ENCODE assay signal across 8 mouse cellular contexts in the genomic region with DNA sequence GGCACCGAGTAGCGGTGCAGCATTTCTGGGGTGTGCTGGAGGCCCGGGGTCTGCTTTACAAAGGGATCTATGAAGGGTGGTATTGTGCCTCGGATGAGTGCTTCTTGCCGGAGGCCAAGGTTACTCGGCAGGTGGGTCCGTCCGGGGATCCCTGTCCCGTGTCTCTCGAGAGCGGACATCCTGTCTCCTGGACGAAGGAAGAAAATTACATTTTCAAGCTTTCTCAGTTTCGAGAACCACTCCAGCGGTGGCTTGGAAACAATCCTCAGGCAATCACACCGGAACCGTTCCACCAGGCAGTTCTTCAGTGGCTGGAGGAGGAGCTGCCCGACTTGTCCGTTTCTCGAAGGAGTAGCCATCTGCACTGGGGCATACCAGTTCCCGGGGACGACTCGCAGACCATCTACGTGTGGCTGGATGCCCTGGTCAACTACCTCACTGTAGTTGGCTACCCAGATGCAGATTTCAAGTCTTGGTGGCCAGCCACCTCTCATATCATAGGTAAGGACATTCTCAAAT. TPM values are rescaled to one million over a fixed set of nuclear protein-coding genes. Genes with fewer than 3 reads are reported as not detected.
A peak's percentile ranks its signal among the peaks of the same experiment; 100 is the strongest.
DNase-seq lines count a peak whose midpoint lies in the region; ATAC-seq and TF ChIP-seq lines count a peak whose summit lies in the region.

No protein-coding gene starts in this region.

- H3K4me2 ChIP-seq in embryonic facial prominence, embryonic 12.5 days (replicated peaks), result peak overlapping the region; percentile 79
- H3K4me2 ChIP-seq in hindbrain, embryonic 12.5 days (replicated peaks), result peak overlapping the region; percentile 89
- H3K4me2 ChIP-seq in neural tube, embryonic 14.5 days (ENCODE audit: low read depth, low read length), result peak overlapping the region; percentile 100

- ATAC-seq in Patski, result peak; percentile 49
- peak; percentile 49; the same call in 1 of the 2 replicates for ATAC-seq in embryonic facial prominence, embryonic 12.5 days (ENCODE audit: insufficient number of reproducible peaks, insufficient read depth, low FRiP score, low TSS enrichment)
- peak; percentile 76 for ATAC-seq in hindbrain, embryonic 12.5 days (ENCODE audit: low FRiP score)
- peak; percentile 74 for ATAC-seq in neural tube, embryonic 14.5 days (ENCODE audit: low read depth)

- in situ Hi-C loops in Patski (cut with MboI; ENCODE audit: low pct_unique_long_range_greater_than_20kb), result loop anchor here (25.0 kb wide), 1 partner anchor 1725 kb away; no protein-coding TSS in a partner anchor

- WGBS in heart, embryonic 10.5 days, result under 1% methylated on average over 23 of the region's 23 CpGs
- under 1% methylated on average over 23 of the region's 23 CpGs for WGBS in embryonic facial prominence, embryonic 12.5 days
- WGBS in hindbrain, embryonic 12.5 days, result under 1% methylated on average over 23 of the region's 23 CpGs
- WGBS in neural tube, embryonic 14.5 days, result under 1% methylated on average over 23 of the region's 23 CpGs

- H3K27me3 ChIP-seq in heart, embryonic 10.5 days (ENCODE audit: insufficient read depth, poor library complexity, severe bottlenecking), result no peaks in the 10 kb centered on the region
- H3K27me3 ChIP-seq in Patski, result no peaks in the 10 kb centered on the region
- H3K27me3 ChIP-seq in embryonic facial prominence, embryonic 12.5 days, result no peaks in the 10 kb centered on the region
- H3K27me3 ChIP-seq in hindbrain, embryonic 12.5 days, result no peaks in the 10 kb centered on the region
- H3K27me3 ChIP-seq in neural tube, embryonic 14.5 days (ENCODE audit: control insufficient read depth, insufficient read depth, low read length), result no peaks in the 10 kb centered on the region

- peaks cover 18% of the 10 kb centered on the region for H3K4me1 ChIP-seq in heart, embryonic 10.5 days
- H3K4me1 ChIP-seq in embryonic facial prominence, embryonic 12.5 days, result peaks cover 19% of the 10 kb centered on the region
- peaks cover 35% of the 10 kb centered on the region for H3K4me1 ChIP-seq in hindbrain, embryonic 12.5 days
- H3K4me1 ChIP-seq in neural tube, embryonic 14.5 days (ENCODE audit: control insufficient read depth, insufficient read depth, low read length), result peaks cover 20% of the 10 kb centered on the region

- no peak for TF ChIP-seq CTCF in Patski (IDR thresholded peaks at IDR 0.05)

- no peaks in the 10 kb centered on the region for H3K36me3 ChIP-seq in heart, embryonic 10.5 days
- H3K36me3 ChIP-seq in embryonic facial prominence, embryonic 12.5 days, result no peaks in the 10 kb centered on the region
- no peaks in the 10 kb centered on the region for H3K36me3 ChIP-seq in hindbrain, embryonic 12.5 days
- no peaks in the 10 kb centered on the region for H3K36me3 ChIP-seq in neural tube, embryonic 14.5 days (ENCODE audit: control insufficient read depth, insufficient read depth, low read length)

- POLR2A ChIA-PET in Patski (lab: Charles Lee), result no interaction called here

- H3K9me3 ChIP-seq in heart, embryonic 10.5 days, result no peaks in the 10 kb centered on the region
- no peaks in the 10 kb centered on the region for H3K9me3 ChIP-seq in embryonic facial prominence, embryonic 12.5 days
- no peaks in the 10 kb centered on the region for H3K9me3 ChIP-seq in hindbrain, embryonic 12.5 days (replicated peaks)
- H3K9me3 ChIP-seq in neural tube, embryonic 14.5 days (ENCODE audit: control insufficient read depth, low read length), result no peaks in the 10 kb centered on the region

- CTCF ChIA-PET in Patski (lab: Charles Lee), result interaction anchor here (1.4 to 2.8 kb wide), 3 partner anchors 12 to 193 kb away, joined by 4 to 23 read pairs (median 9); a partner anchor contains a TSS

- peak overlapping the region; percentile 76 for H3K9ac ChIP-seq in embryonic facial prominence, embryonic 12.5 days
- H3K9ac ChIP-seq in hindbrain, embryonic 12.5 days, result peak overlapping the region; percentile 81
- peak overlapping the region; percentile 73 for H3K9ac ChIP-seq in neural tube, embryonic 14.5 days (replicated peaks; ENCODE audit: low read depth, low read length)

- peak overlapping the region; percentile 87 for H3K27ac ChIP-seq in heart, embryonic 10.5 days
- no peak overlapping the region for H3K27ac ChIP-seq in embryonic facial prominence, embryonic 12.5 days
- peak overlapping the region; percentile 79 for H3K27ac ChIP-seq in hindbrain, embryonic 12.5 days
- H3K27ac ChIP-seq in neural tube, embryonic 14.5 days (ENCODE audit: low read depth, low read length), result peak overlapping the region; percentile 86

- DNase-seq in heart, embryonic 10.5 days (ENCODE audit: low spot score), result peak; percentile 79
- DNase-seq in heart, adult 8-10 months (ENCODE audit: low spot score), result no peak
- no peak for DNase-seq in Patski (ENCODE audit: low read depth, low spot score)
- DNase-seq in liver, result peak; percentile 44
- DNase-seq in layer of hippocampus, adult 9-11 months, result no peak

- peak overlapping the region; percentile 93 for H3K4me3 ChIP-seq in heart, embryonic 10.5 days
- peak overlapping the region; percentile 80 for H3K4me3 ChIP-seq in embryonic facial prominence, embryonic 12.5 days
- peak overlapping the region; percentile 83 for H3K4me3 ChIP-seq in hindbrain, embryonic 12.5 days
- H3K4me3 ChIP-seq in neural tube, embryonic 14.5 days (ENCODE audit: low read depth, low read length), result peak overlapping the region; percentile 83

RNA-seq across cellular contexts. Expression of a gene that starts 0.7 kb away (rescaled TPM):
- 3.6 and 4.0 TPM in 2 replicates for polyA plus RNA-seq in heart, embryonic 10.5 days (2016; fragmentation: Nextera tagmentation; extraction: Ambion mirVana)
- total RNA-seq in heart, adult 8-10 months (2022), result 1 to 10 TPM; 4.5 to 5.3 (median 4.7) TPM
- polyA plus RNA-seq in Patski (2021), result 2.8 TPM
- 2.8 and 3.1 TPM in 2 replicates for polyA plus RNA-seq in embryonic facial prominence, embryonic 12.5 days (2016; fragmentation: Nextera tagmentation; extraction: Ambion mirVana)
- 3.2 and 3.6 TPM in 2 replicates for polyA plus RNA-seq in hindbrain, embryonic 12.5 days (2016; fragmentation: Nextera tagmentation; extraction: Ambion mirVana)
- 4.0 TPM in 2 replicates for polyA plus RNA-seq in neural tube, embryonic 14.5 days (2014; fragmentation: Nextera tagmentation; extraction: Ambion mirVana)

RNA-seq across cellular contexts. Expression of a gene that starts 11.1 kb away (rescaled TPM):
- 3.4 TPM in 2 replicates for polyA plus RNA-seq in heart, embryonic 10.5 days (2016; fragmentation: Nextera tagmentation; extraction: Ambion mirVana)
- total RNA-seq in heart, adult 8-10 months (2022), result 10 to 100 TPM in 3 of 4 experiments, 1 to 10 TPM in 1; 9.1 to 13.3 (median 11.2) TPM
- polyA plus RNA-seq in Patski (2021), result 3.8 TPM
- 26.1 and 27.9 TPM in 2 replicates for polyA plus RNA-seq in embryonic facial prominence, embryonic 12.5 days (2016; fragmentation: Nextera tagmentation; extraction: Ambion mirVana)
- 13.0 and 13.6 TPM in 2 replicates for polyA plus RNA-seq in hindbrain, embryonic 12.5 days (2016; fragmentation: Nextera tagmentation; extraction: Ambion mirVana)
- polyA plus RNA-seq in neural tube, embryonic 14.5 days (2014; fragmentation: Nextera tagmentation; extraction: Ambion mirVana), result 10.1 and 12.1 TPM in 2 replicates

Comparison
In these comparisons a context has a peak if more than half of its experiments do, and no peak if none do; other contexts are left out.
1. DNase-seq: peak in heart, embryonic 10.5 days (single experiment) and liver (single experiment); none in heart, adult 8-10 months (single experiment), Patski (single experiment) and layer of hippocampus, adult 9-11 months (single experiment).
2. Peak in every context shown above with its lines, with median percentiles within 50 percentile points of each other: H3K4me3 ChIP-seq, ATAC-seq, H3K4me2 ChIP-seq and H3K9ac ChIP-seq.